Mouse (Mus musculus): Measurements from ENCODE around the gene Pa2g4.
"Not testable (repeated sequence)": the region's sequence is repeated elsewhere in the genome, so short reads cannot be mapped to it uniquely, and the experiment has no call there.

- not testable (repeated sequence) for TF ChIP-seq ZC3H11A (IDR thresholded peaks at IDR 0.05; ENCODE audit: borderline replicate concordance, low read depth, low read length); MAFK (IDR thresholded peaks at IDR 0.05; ENCODE audit: insufficient read depth, low read depth, low read length); HCFC1 (IDR thresholded peaks at IDR 0.05; ENCODE audit: borderline replicate concordance, insufficient read depth, low read length); CHD2 (IDR thresholded peaks at IDR 0.05; ENCODE audit: low read depth, low read length)
Observed at GRCm38 (mm10) chr10:128613820-128614219, 48.0 kb upstream of the Pa2g4 start.
